Mouse (Mus musculus) E14TG2a.4 (cell line): ENCODE results near the gene Uevld.

ENCODE experiments used
- CTCF ChIP-seq: conservative IDR thresholded peaks from 2 replicates; pipeline ENCODE4 v1.5.1; 2014; ENCODE audit warnings: low read length
- POU5F1 ChIP-seq: IDR thresholded peaks from 2 replicates; pipeline ENCODE4 v1.6.1; 2014; ENCODE audit warnings: low read length, borderline replicate concordance

GRCm38 (mm10) chr7:46987073-46987472 is 28.7 kb upstream of the Uevld start:
- TF ChIP-seq CTCF (no peak), POU5F1 (no peak)
